Mouse (Mus musculus) brain, adult 10 weeks (tissue): ENCODE results near the gene Olfr437. TPM values are rescaled to one million over a fixed set of nuclear protein-coding genes. Genes with fewer than 3 reads are reported as not detected.

Experiments
- polyA plus RNA-seq: library from polyadenylated mRNA; stranded (reverse); fragments of 350-450 nt; fragmentation: Illumina TruSeq; extraction: RNeasy Lipid Tissue Mini Kit (QIAGEN cat#74804); gene quantifications from one replicate; pipeline ENCODE4 v1.2.3, GENCODE M21; 2015; ENCODE audit warnings: low read depth, low replicate concordance

The Olfr437 gene
- not detected for polyA plus RNA-seq

DNA sequence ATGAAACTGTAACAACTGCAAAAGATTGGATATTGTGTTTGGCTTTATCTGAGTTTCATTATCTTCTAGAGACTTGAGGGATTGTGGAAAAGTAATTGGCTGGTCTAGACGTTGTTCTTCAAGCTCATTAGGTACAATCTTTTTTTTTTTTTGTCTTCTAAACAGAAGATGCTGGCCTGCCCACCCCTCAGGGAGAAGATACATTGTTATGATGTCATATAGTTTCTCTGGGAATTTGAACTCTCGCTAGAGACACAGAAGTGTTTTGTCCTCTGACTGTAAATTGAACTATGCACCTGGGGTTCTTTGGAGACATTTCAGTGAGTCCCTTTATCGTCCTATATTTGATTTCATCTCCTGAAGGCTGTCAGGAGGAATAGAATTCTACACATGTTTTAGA lies at the start of gene Olfr437:
Gene Olfr437 (plus strand): TSS at position 301 of the 400 bp plus-strand sequence.

DNA sequence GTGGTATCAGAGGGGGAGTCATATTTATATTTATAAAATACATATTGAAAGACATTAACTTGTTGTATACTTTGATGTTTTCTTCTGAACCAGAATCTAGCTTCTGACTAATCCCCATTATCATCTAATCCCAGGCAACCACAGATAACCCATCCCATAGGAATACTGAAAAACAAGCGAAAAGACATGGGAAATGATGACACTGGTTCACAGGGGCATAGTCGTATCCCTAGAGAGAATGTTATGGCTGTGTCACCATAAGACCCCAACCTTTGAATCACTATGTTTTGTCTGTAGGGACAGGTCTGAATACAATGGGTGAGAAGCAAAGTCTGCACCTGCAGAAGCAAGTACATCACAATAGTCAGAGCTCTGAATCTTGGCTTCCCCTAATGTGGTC lies 16.8 kb upstream of the Olfr437 start, which contains the start of gene Olfr237-ps1:
Gene Olfr237-ps1 (plus strand): TSS at position 301 of the 400 bp plus-strand sequence.

DNA sequence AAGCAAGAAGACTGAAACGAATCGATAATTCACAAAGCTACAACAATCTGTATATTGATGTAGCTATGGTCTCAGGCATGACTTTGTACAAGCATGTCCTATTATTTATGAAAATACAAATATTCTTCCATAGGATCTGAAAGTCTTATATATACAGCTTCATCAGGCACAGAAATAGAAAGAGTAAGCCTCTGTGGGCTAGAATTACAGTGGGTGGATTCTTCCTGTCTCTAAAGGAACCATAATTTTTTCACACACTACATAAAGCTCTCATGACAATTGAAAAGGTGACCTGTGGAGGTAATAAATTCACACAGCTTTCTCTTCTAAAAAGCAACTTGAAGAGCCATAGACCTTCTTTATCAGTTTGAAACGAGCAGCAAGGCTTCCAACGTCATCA lies 8.8 kb downstream of the Olfr437 start, which contains the start of gene Olfr13:
Gene Olfr13 (plus strand): TSS at position 301 of the 400 bp plus-strand sequence.

DNA sequence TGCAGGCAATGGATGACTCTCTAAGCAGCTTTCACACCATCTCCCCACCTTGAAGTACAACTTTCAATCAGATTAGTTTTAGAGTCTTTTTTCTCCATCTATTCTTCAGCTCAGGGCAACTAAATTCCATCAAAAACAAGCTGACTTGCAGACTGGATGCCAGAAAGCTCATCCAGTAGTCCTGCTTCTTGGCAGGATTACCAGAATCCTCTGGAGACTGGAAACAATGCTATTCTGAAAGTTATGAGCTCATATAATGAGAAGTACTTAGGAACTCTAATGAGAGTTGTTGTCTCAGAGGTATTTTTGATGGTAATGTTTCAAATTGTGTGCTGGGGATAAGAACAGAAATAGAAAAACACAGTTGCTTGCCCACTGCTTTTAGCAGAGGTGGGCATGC lies 33.7 kb downstream of the Olfr437 start, which contains the start of gene Olfr435:
Gene Olfr435 (plus strand): TSS at position 366 of the 400 bp plus-strand sequence.

GRCm38 (mm10) chr6:43212873-43213272 lies 49.8 kb downstream of the Olfr437 start, which contains the start of gene Olfr434:
TSS of gene Olfr434 (plus strand) at chr6:43213021.

Other genes with a start within 250 kb of the Olfr437 start
- gene Olfr446, start 241.9 kb upstream of the Olfr437 start, polyA plus RNA-seq = not detected
- not detected for gene Olfr444, start 214.2 kb upstream of the Olfr437 start, polyA plus RNA-seq
- not detected for gene Olfr441, start 56.9 kb upstream of the Olfr437 start, polyA plus RNA-seq
- gene Olfr237-ps1, start 16.7 kb upstream of the Olfr437 start, polyA plus RNA-seq = not detected
- gene Olfr13, start 8.9 kb downstream of the Olfr437 start, polyA plus RNA-seq = not detected
- not detected for gene Olfr435, start 33.9 kb downstream of the Olfr437 start, polyA plus RNA-seq
- gene Olfr434, start 49.7 kb downstream of the Olfr437 start, polyA plus RNA-seq = not detected
- gene Olfr47, start 68.2 kb downstream of the Olfr437 start, polyA plus RNA-seq = not detected
- 2.1 TPM for gene Arhgef5, start 102.3 kb downstream of the Olfr437 start, polyA plus RNA-seq
- not detected for gene Nobox, start 146.3 kb downstream of the Olfr437 start, polyA plus RNA-seq